9 mouse cellular contexts compared by ENCODE assay signal in the genomic region with DNA sequence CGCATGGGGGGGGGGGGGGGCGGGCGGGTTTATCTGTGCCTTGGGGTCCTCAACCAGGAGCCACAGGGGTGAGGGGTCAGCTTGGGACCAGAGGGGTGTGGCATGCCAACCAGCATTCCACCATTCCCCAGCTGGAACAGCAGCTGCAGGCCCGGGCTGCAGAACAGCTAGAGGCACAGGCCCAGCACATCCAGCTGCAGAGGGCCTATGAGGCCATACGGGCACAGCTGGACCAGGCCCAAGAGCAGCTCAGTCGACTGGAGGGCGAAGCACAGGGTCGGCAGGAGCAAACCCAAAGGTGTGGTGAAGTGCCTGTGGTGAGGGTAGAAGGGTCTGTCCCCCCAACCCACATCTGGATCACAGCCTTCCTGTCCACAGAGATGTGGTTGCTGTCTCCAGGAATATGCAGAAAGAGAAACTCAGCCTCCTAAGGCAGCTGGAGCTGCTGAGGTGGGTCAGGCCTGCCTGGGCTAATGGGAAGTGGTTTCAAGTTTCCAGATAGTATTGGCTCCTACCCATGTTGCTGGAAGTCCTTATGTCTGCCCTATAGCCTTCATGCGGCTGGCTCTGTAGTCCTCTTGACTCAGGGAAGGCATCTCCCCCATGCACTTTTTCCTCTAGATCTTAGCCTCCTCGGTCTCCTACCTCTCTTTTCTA. TPM values are rescaled to one million over a fixed set of nuclear protein-coding genes. Genes with fewer than 3 reads are reported as not detected.
DNase-seq lines count a peak whose midpoint lies in the region; ATAC-seq and TF ChIP-seq lines count a peak whose summit lies in the region.
"Had no signal": no experiment of that assay in that cellular context is flagged by ENCODE, and none has a peak within 500 bp of the region (broad histone marks: within the 10 kb centered on the region; RNA-seq: fewer than 3 reads in every experiment).

No protein-coding gene starts in this region.

- no peaks in the 10 kb centered on the region for H3K27me3 ChIP-seq in C2C12 (ENCODE audit: control insufficient read depth, insufficient read depth, insufficient read length)
- peaks cover 62% of the 10 kb centered on the region for H3K27me3 ChIP-seq in embryonic facial prominence, embryonic 13.5 days
- H3K27me3 ChIP-seq in liver, embryonic 11.5 days (replicated peaks; ENCODE audit: control insufficient read depth, insufficient read depth, low read length) = peaks cover 51% of the 10 kb centered on the region

- H3K79me3 ChIP-seq in C2C12 (ENCODE audit: low read depth) = peaks cover 15% of the 10 kb centered on the region

- peak overlapping the region; percentile 61; the same call in 1 of the 2 replicates for H3K9ac ChIP-seq in embryonic facial prominence, embryonic 13.5 days
- no peak overlapping the region for H3K9ac ChIP-seq in liver, embryonic 11.5 days (ENCODE audit: low read depth, low read length)

- ATAC-seq in embryonic facial prominence, embryonic 13.5 days (ENCODE audit: insufficient number of reproducible peaks, insufficient read depth, low FRiP score, low TSS enrichment, low read depth) = no peak
- ATAC-seq in liver, embryonic 11.5 days (replicated peaks; ENCODE audit: low FRiP score) = no peak

- TF ChIP-seq CTCF in C2C12 (IDR thresholded peaks at IDR 0.05; ENCODE audit: control insufficient read depth, insufficient read depth, insufficient read length) = no peak

- no peaks in the 10 kb centered on the region for H3K9me3 ChIP-seq in embryonic facial prominence, embryonic 13.5 days
- H3K9me3 ChIP-seq in liver, embryonic 11.5 days (ENCODE audit: control insufficient read depth, low read length) = no peaks in the 10 kb centered on the region

- no peak overlapping the region for H3K4me3 ChIP-seq in C2C12 (ENCODE audit: insufficient read depth, poor library complexity, severe bottlenecking)
- H3K4me3 ChIP-seq in embryonic facial prominence, embryonic 13.5 days = no peak overlapping the region
- H3K4me3 ChIP-seq in liver, embryonic 11.5 days (ENCODE audit: low read depth, low read length) = no peak overlapping the region

- peaks cover 9% of the 10 kb centered on the region for H3K36me3 ChIP-seq in C2C12 (ENCODE audit: control insufficient read depth, insufficient read depth)
- peaks cover 15% of the 10 kb centered on the region for H3K36me3 ChIP-seq in embryonic facial prominence, embryonic 13.5 days
- H3K36me3 ChIP-seq in liver, embryonic 11.5 days (ENCODE audit: control insufficient read depth, insufficient read depth, low read length) = peaks cover 5% of the 10 kb centered on the region

- DNase-seq in heart, adult 9 months (ENCODE audit: low spot score in 2 of 2) = peak; percentile 27 to 36
- DNase-seq in heart, postnatal 4 days = no peak
- no peak for DNase-seq in liver, embryonic 11.5 days (ENCODE audit: low spot score)
- no peak for DNase-seq in left cerebral cortex, adult 18-20 months (ENCODE audit: low spot score in 2 of 2)
- DNase-seq in right cerebral cortex, postnatal 10 days (ENCODE audit: low spot score in 2 of 2) = no peak
- no peak for DNase-seq in adrenal gland, adult 2 months

- peaks cover 39% of the 10 kb centered on the region for H3K79me2 ChIP-seq in C2C12 (ENCODE audit: control insufficient read depth, insufficient read depth)

- H3K4me2 ChIP-seq in embryonic facial prominence, embryonic 13.5 days = peak overlapping the region; percentile 59
- peak overlapping the region; percentile 55; the same call in 1 of the 2 replicates for H3K4me2 ChIP-seq in liver, embryonic 11.5 days

- peaks cover 72% of the 10 kb centered on the region for H3K4me1 ChIP-seq in embryonic facial prominence, embryonic 13.5 days
- H3K4me1 ChIP-seq in liver, embryonic 11.5 days (replicated peaks; ENCODE audit: control insufficient read depth, insufficient read depth, low read length) = peaks cover 41% of the 10 kb centered on the region

- no peak overlapping the region for H3K27ac ChIP-seq in embryonic facial prominence, embryonic 13.5 days
- no peak overlapping the region for H3K27ac ChIP-seq in liver, embryonic 11.5 days (ENCODE audit: low read depth, low read length)

- peak overlapping the region; percentile 5 for H3ac ChIP-seq in C2C12 (ENCODE audit: control insufficient read depth, insufficient read length, low read depth)

- WGBS in embryonic facial prominence, embryonic 13.5 days = 23% methylated on average over 10 of the region's 10 CpGs
- 42% methylated on average over 9 of the region's 10 CpGs for WGBS in liver, embryonic 11.5 days

TF ChIP-seq in C2C12, 6 proteins besides CTCF, POLR2A, EP300 and RAD21:
- TF ChIP-seq MYOG (IDR thresholded peaks at IDR 0.05; ENCODE audit: control insufficient read depth, extremely low read depth, insufficient read length) = no peak
- TF ChIP-seq MYOD1 (IDR thresholded peaks at IDR 0.05; ENCODE audit: control insufficient read depth, insufficient read length, low read depth) = no peak
- no peak for TF ChIP-seq FOSL1 (IDR thresholded peaks at IDR 0.05; ENCODE audit: insufficient read depth, low read length, poor library complexity, severe bottlenecking)
- TF ChIP-seq CEBPB (IDR thresholded peaks at IDR 0.05; ENCODE audit: low read depth) = no peak
- TF ChIP-seq MAX (IDR thresholded peaks at IDR 0.05) = no peak
- no peak for TF ChIP-seq USF1 (IDR thresholded peaks at IDR 0.05; ENCODE audit: low read depth)

RNA-seq across cellular contexts. Expression of a gene that starts 1.7 kb away (rescaled TPM):
- 100 to 1,000 TPM; 229 to 230 TPM for total RNA-seq in heart, postnatal 4 days (2021)
- 334 TPM for polyA plus RNA-seq in C2C12 (2012; fragmentation: generic; extraction: Trizol)
- 16.5 and 16.6 TPM in 2 replicates for polyA plus RNA-seq in embryonic facial prominence, embryonic 13.5 days (2015; fragmentation: Nextera tagmentation; extraction: Ambion mirVana)
- 20.6 and 22.3 TPM in 2 replicates for polyA plus RNA-seq in liver, embryonic 11.5 days (2014; fragmentation: Nextera tagmentation; extraction: Ambion mirVana)
- total RNA-seq in left cerebral cortex, adult 18-20 months (2021) = 10 to 100 TPM; 28.9 to 29.1 TPM
- total RNA-seq in adrenal gland, adult 2 months (2021) = 100 to 1,000 TPM; 325 to 452 TPM
- polyA plus RNA-seq in adrenal gland, adult 2 months (2012; rRNA removed) = 899 and 918 TPM in 2 replicates

RNA-seq across cellular contexts. Expression of a gene that starts 4.6 kb away (rescaled TPM):
- 10 to 100 TPM; 17.6 to 20.1 TPM for total RNA-seq in heart, postnatal 4 days (2021)
- 4.5 TPM for polyA plus RNA-seq in C2C12 (2012; fragmentation: generic; extraction: Trizol)
- 11.5 and 12.7 TPM in 2 replicates for polyA plus RNA-seq in embryonic facial prominence, embryonic 13.5 days (2015; fragmentation: Nextera tagmentation; extraction: Ambion mirVana)
- 4.3 and 7.2 TPM in 2 replicates for polyA plus RNA-seq in liver, embryonic 11.5 days (2014; fragmentation: Nextera tagmentation; extraction: Ambion mirVana)
- total RNA-seq in left cerebral cortex, adult 18-20 months (2021) = 1 to 10 TPM; 3.7 to 4.5 TPM
- total RNA-seq in adrenal gland, adult 2 months (2021) = 10 to 100 TPM; 10.3 to 12.4 TPM
- 42.0 and 54.5 TPM in 2 replicates for polyA plus RNA-seq in adrenal gland, adult 2 months (2012; rRNA removed)

RNA-seq across cellular contexts. Expression of a gene that starts 9.4 kb away (rescaled TPM):
- total RNA-seq in heart, postnatal 4 days (2021) = 10 to 100 TPM; 49.6 to 52.4 TPM
- 124 TPM for polyA plus RNA-seq in C2C12 (2012; fragmentation: generic; extraction: Trizol)
- polyA plus RNA-seq in embryonic facial prominence, embryonic 13.5 days (2015; fragmentation: Nextera tagmentation; extraction: Ambion mirVana) = 64.5 and 70.3 TPM in 2 replicates
- 95.3 and 104 TPM in 2 replicates for polyA plus RNA-seq in liver, embryonic 11.5 days (2014; fragmentation: Nextera tagmentation; extraction: Ambion mirVana)
- 10 to 100 TPM; 36.6 to 41.6 TPM for total RNA-seq in left cerebral cortex, adult 18-20 months (2021)
- total RNA-seq in adrenal gland, adult 2 months (2021) = 100 to 1,000 TPM in 1 of 2 experiments, 10 to 100 TPM in 1; 84.4 to 140 TPM
- polyA plus RNA-seq in adrenal gland, adult 2 months (2012; rRNA removed) = 68.5 and 71.0 TPM in 2 replicates

RNA-seq across cellular contexts. Expression of a gene that starts 9.5 kb away (rescaled TPM):
- 10 to 100 TPM; 37.2 to 38.0 TPM for total RNA-seq in heart, postnatal 4 days (2021)
- 278 TPM for polyA plus RNA-seq in C2C12 (2012; fragmentation: generic; extraction: Trizol)
- 46.4 and 55.6 TPM in 2 replicates for polyA plus RNA-seq in embryonic facial prominence, embryonic 13.5 days (2015; fragmentation: Nextera tagmentation; extraction: Ambion mirVana)
- 77.9 and 78.2 TPM in 2 replicates for polyA plus RNA-seq in liver, embryonic 11.5 days (2014; fragmentation: Nextera tagmentation; extraction: Ambion mirVana)
- 10 to 100 TPM; 10.3 to 11.6 TPM for total RNA-seq in left cerebral cortex, adult 18-20 months (2021)
- 100 to 1,000 TPM in 1 of 2 experiments, 10 to 100 TPM in 1; 47.8 to 125 TPM for total RNA-seq in adrenal gland, adult 2 months (2021)
- polyA plus RNA-seq in adrenal gland, adult 2 months (2012; rRNA removed) = 227 and 256 TPM in 2 replicates
- total RNA-seq: neutrophil, adult 5-6 weeks had no signal

RNA-seq across cellular contexts. Expression of a gene that starts 10.5 kb away (rescaled TPM):
- 100 to 1,000 TPM; 118 to 127 TPM for total RNA-seq in heart, postnatal 4 days (2021)
- polyA plus RNA-seq in C2C12 (2012; fragmentation: generic; extraction: Trizol) = 32.8 TPM
- 13.4 and 13.5 TPM in 2 replicates for polyA plus RNA-seq in embryonic facial prominence, embryonic 13.5 days (2015; fragmentation: Nextera tagmentation; extraction: Ambion mirVana)
- polyA plus RNA-seq in liver, embryonic 11.5 days (2014; fragmentation: Nextera tagmentation; extraction: Ambion mirVana) = 23.4 and 23.7 TPM in 2 replicates
- total RNA-seq in left cerebral cortex, adult 18-20 months (2021) = 10 to 100 TPM; 23.6 to 24.8 TPM
- total RNA-seq in adrenal gland, adult 2 months (2021) = 1,000 to 10,000 TPM in 1 of 2 experiments, 100 to 1,000 TPM in 1; 905 to 1,265 TPM
- polyA plus RNA-seq in adrenal gland, adult 2 months (2012; rRNA removed) = 1,146 and 1,725 TPM in 2 replicates

Comparison
In these comparisons a context has a peak if more than half of its experiments do, and no peak if none do; other contexts are left out.
1. DNase-seq: peak in heart, adult 9 months (2 of 2); none in heart, postnatal 4 days (single experiment), liver, embryonic 11.5 days (single experiment), left cerebral cortex, adult 18-20 months (0 of 2), right cerebral cortex, postnatal 10 days (0 of 2) and adrenal gland, adult 2 months (single experiment).
2. RNA of a gene that starts 1.7 kb away (polyA plus RNA-seq): 899 to 918 TPM in adrenal gland, adult 2 months and 334 TPM in C2C12 (single experiment); 20.6 to 22.3 TPM in liver, embryonic 11.5 days and 16.5 to 16.6 TPM in embryonic facial prominence, embryonic 13.5 days; every median in the first group is over 10 times any median in the second.